13 mouse cellular contexts compared by ENCODE assay signal in the genomic region with DNA sequence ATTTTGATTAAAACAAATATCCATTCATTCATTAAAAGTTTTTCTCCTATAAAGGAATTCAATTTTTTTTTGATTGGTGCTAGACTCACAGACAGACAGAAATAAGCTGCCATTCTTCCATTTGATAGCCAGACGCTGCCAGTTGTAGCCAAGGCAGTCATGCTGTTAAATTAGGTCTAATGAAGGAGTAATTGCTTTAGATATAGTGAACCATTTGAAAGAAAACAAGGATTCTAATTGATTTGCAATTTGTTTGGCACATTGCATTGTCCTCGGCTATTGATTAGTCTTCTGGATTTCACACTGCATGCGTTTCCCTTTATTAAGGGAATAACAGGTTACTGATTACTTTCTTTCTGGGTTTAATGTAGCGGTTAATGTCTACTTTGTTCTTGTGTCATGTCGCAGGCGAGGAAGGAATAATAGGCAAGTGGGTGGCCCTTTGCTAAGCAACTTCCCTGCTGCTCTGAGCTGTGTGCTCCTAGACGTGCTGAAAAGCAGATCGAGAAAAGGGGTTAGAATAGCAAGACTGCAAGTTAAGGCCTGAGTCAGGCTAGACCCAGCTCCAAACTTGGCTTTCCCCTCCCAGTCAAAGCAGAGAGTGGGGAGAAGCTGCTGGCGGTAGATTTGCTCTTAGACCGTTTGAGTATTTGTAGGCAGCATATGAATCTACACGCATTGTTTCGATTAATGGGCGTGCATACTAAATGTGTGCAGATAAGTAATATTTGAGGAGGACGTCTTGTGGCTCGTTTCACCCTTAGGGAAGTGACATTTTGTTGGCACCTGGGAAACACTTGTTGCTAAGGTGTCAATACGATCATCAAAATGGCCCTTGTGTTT.
A peak's percentile ranks its signal among the peaks of the same experiment; 100 is the strongest.
DNase-seq lines count a peak whose midpoint lies in the region; ATAC-seq and TF ChIP-seq lines count a peak whose summit lies in the region.
"Had no signal": no experiment of that assay in that cellular context is flagged by ENCODE, and none has a peak within 500 bp of the region (broad histone marks: within the 10 kb centered on the region; RNA-seq: fewer than 3 reads in every experiment).

No protein-coding gene starts in this region.

- H3K9ac ChIP-seq in lung, embryonic 14.5 days: no peak overlapping the region
- H3K9ac ChIP-seq in forebrain, embryonic 12.5 days: no peak overlapping the region
- H3K9ac ChIP-seq in limb, embryonic 13.5 days: no peak overlapping the region

- ATAC-seq in lung, embryonic 14.5 days (ENCODE audit: insufficient read depth): no peak
- ATAC-seq in forebrain, embryonic 12.5 days (ENCODE audit: low FRiP score): peak; percentile 90
- no peak for ATAC-seq in limb, embryonic 13.5 days (ENCODE audit: low FRiP score, low read depth)

- WGBS in lung, embryonic 14.5 days: 24% methylated on average over 16 of the region's 16 CpGs
- WGBS in forebrain, embryonic 12.5 days: 2% methylated on average over 16 of the region's 16 CpGs
- WGBS in limb, embryonic 13.5 days: 8% methylated on average over 16 of the region's 16 CpGs
- WGBS in cerebellum, adult 2 months: 5% methylated on average over 16 of the region's 16 CpGs

- no peak overlapping the region for H3K27ac ChIP-seq in lung, embryonic 14.5 days (ENCODE audit: low read depth)
- peak overlapping the region; percentile 70 for H3K27ac ChIP-seq in forebrain, embryonic 12.5 days
- no peak overlapping the region for H3K27ac ChIP-seq in limb, embryonic 13.5 days
- H3K27ac ChIP-seq in cerebellum, adult 2 months (ENCODE audit: insufficient read depth, low read length): no peak overlapping the region

- TF ChIP-seq POLR2A in cerebellum, adult 2 months (IDR thresholded peaks at IDR 0.05; ENCODE audit: borderline replicate concordance, insufficient read depth, low read length): no peak

- 0 out of 2 replicates have a peak overlapping the region, but pooled peaks have one; percentile 12 for H3K4me2 ChIP-seq in lung, embryonic 14.5 days
- peak overlapping the region; percentile 24 for H3K4me2 ChIP-seq in forebrain, embryonic 12.5 days
- H3K4me2 ChIP-seq in limb, embryonic 13.5 days (replicated peaks): peak overlapping the region; percentile 45

- TF ChIP-seq CTCF in lung, embryonic 14.5 days (IDR thresholded peaks at IDR 0.05; ENCODE audit: low read depth): no peak
- TF ChIP-seq CTCF in cerebellum, adult 2 months (IDR thresholded peaks at IDR 0.05; ENCODE audit: borderline replicate concordance, insufficient read depth, low read depth, low read length): no peak

- peak; percentile 4 for DNase-seq in lung, embryonic 14.5 days
- DNase-seq in lung, postnatal 25 days (ENCODE audit: low spot score): no peak
- DNase-seq in retina, postnatal 1 day: peak; percentile 90
- no peak for DNase-seq in spleen, postnatal 36 days (ENCODE audit: low spot score in 2 of 2)
- no peak for DNase-seq in lung, postnatal 14 days
- no peak for DNase-seq in cerebellum, adult 2 months
- DNase-seq: kidney, adult 8-10 months; left cerebral cortex, postnatal 4 days had no signal

- no peaks in the 10 kb centered on the region for H3K9me3 ChIP-seq in lung, embryonic 14.5 days (ENCODE audit: low read depth, low read length)
- no peaks in the 10 kb centered on the region for H3K9me3 ChIP-seq in forebrain, embryonic 12.5 days
- no peaks in the 10 kb centered on the region for H3K9me3 ChIP-seq in limb, embryonic 13.5 days
- H3K9me3 ChIP-seq: G1E had no signal

- H3K27me3 ChIP-seq in lung, embryonic 14.5 days (ENCODE audit: insufficient read depth, low read length): no peaks in the 10 kb centered on the region
- H3K27me3 ChIP-seq in forebrain, embryonic 12.5 days: peaks cover 82% of the 10 kb centered on the region
- H3K27me3 ChIP-seq in limb, embryonic 13.5 days: peaks cover 38% of the 10 kb centered on the region
- no peaks in the 10 kb centered on the region; the same call in 1 of the 2 replicates for H3K27me3 ChIP-seq in cerebellum, adult 2 months (ENCODE audit: control insufficient read depth, insufficient read depth, low read length)

- H3K36me3 ChIP-seq in lung, embryonic 14.5 days (ENCODE audit: insufficient read depth): no peaks in the 10 kb centered on the region
- H3K36me3 ChIP-seq in forebrain, embryonic 12.5 days (replicated peaks): no peaks in the 10 kb centered on the region
- H3K36me3 ChIP-seq in limb, embryonic 13.5 days: no peaks in the 10 kb centered on the region
- H3K36me3 ChIP-seq: G1E had no signal

- no peaks in the 10 kb centered on the region; the same call in 1 of the 2 replicates for H3K4me1 ChIP-seq in lung, embryonic 14.5 days (ENCODE audit: insufficient read depth)
- peaks cover 25% of the 10 kb centered on the region for H3K4me1 ChIP-seq in forebrain, embryonic 12.5 days
- H3K4me1 ChIP-seq in limb, embryonic 13.5 days: peaks cover 12% of the 10 kb centered on the region
- H3K4me1 ChIP-seq in cerebellum, adult 2 months (ENCODE audit: control insufficient read depth, insufficient read depth, low read length): no peaks in the 10 kb centered on the region
- H3K4me1 ChIP-seq: megakaryocyte, embryonic 14.5 days had no signal

- H3K4me3 ChIP-seq in lung, embryonic 14.5 days (ENCODE audit: low read depth, low read length): no peak overlapping the region
- H3K4me3 ChIP-seq in forebrain, embryonic 12.5 days (replicated peaks): no peak overlapping the region
- peak overlapping the region; percentile 4; the same call in 1 of the 2 replicates for H3K4me3 ChIP-seq in limb, embryonic 13.5 days
- no peak overlapping the region for H3K4me3 ChIP-seq in cerebellum, adult 2 months (replicated peaks; ENCODE audit: insufficient read depth, low read depth, low read length)
- H3K4me3 ChIP-seq: erythroblast, embryonic 14.5 days; megakaryocyte, embryonic 14.5 days had no signal

Comparison
In these comparisons a context has a peak if more than half of its experiments do, and no peak if none do; other contexts are left out.
1. DNase-seq: peak in lung, embryonic 14.5 days (single experiment) and retina, postnatal 1 day (single experiment); none in lung, postnatal 25 days (single experiment), spleen, postnatal 36 days (0 of 2), lung, postnatal 14 days (single experiment) and cerebellum, adult 2 months (0 of 2).
2. Peak in every context shown above with its lines, with median percentiles within 50 percentile points of each other: H3K4me2 ChIP-seq.